Mouse (Mus musculus): Measurements from ENCODE around the gene Amd1. TPM values are rescaled to one million over a fixed set of nuclear protein-coding genes. Genes with fewer than 3 reads are reported as not detected.

The Amd1 gene
- total RNA-seq (2022): 100 to 1,000 TPM in 3 of 4 experiments, 10 to 100 TPM in 1; 87.6 to 131 (median 118) TPM

DNA sequence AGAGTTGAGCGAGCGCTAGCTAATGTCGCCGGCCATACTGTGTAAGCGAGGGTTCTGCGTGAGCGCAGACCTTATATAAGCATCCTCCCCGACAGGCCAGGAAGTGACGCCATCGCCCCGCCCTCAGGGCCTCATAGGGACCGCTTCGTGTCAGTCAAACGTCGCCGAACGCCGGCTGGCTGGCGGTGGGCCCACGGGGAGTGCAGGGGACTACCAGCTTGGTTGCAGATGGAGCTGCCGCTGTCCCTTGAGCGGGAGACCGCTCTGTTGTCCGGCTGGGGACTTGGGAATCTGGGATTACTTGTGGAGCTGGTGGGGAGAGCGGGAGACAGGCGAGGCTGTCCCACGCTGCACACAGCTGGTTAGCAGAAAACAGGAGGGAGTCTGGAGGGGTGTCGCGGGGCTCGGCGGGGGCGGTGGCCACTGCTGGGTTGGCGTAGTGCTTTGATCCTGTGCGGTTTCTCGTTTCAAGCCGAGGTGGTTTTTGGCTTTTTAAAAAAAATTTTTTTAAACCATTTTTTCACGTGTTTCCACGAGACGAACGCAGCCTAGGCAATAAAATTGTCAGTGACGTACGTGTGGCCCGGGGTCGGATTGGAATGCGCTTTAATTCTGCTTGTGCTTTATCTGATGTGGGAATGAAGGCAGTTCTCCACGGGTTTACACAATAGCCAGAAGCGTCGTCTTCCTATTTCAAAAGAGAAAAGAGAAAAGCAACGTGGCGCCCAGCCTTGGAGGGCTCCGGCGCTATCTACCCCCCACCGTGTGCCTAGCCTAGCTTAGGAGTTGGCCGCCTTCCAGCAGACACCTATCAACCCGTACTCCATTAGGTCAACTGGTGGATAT is at the start of gene Amd1:
TSS of gene Amd1 (minus strand) at position 47 of the 846 bp plus-strand sequence.
- peak; percentile 100 for DNase-seq (ENCODE audit: low spot score)

GRCm38 (mm10) chr10:40351156-40351555 is 49.2 kb upstream of the Amd1 start:
- no peak for DNase-seq (ENCODE audit: low spot score)

DNA sequence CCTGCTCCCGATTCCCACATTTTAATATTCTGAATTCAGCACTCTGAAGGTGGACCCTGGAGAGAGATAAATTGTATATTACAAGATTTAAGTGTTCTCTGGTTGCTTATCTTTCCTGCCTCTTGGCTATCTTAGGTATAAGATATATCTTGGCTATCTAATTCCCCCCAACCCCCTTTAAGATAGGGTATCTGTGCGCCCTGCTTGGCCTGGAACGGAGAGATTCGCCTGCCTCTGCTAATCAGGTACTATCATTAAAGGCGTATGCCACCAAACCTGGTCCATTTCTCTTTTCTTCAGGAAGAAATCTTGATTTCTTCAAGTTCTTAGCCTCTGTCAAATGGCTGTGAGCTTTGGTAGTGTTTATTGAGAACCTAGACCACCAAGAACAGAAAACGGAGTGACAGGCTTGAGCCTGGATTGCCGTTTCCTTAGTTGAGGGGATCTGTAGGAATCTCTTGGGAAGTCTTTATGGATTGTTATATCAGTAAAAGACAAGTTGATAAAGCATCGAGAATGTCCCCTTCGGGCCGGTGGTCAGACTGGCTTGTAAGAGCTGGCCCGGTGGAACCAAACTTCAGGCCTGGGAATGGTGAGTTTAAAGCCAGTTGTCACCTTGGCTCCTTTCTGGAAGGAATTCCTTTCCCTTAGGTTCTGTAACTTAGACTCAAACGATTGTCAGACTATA is 48.4 kb upstream of the Amd1 start:
- DNase-seq (ENCODE audit: low spot score): no peak

- DNase-seq (ENCODE audit: low spot score): peak; percentile 50
These were observed 47.7 kb upstream of the Amd1 start for GRCm38 (mm10) chr10:40349631-40350177.

GRCm38 (mm10) chr10:40348566-40349536 is 46.9 kb upstream of the Amd1 start:
- DNase-seq (ENCODE audit: low spot score): peak; percentile 99

DNA sequence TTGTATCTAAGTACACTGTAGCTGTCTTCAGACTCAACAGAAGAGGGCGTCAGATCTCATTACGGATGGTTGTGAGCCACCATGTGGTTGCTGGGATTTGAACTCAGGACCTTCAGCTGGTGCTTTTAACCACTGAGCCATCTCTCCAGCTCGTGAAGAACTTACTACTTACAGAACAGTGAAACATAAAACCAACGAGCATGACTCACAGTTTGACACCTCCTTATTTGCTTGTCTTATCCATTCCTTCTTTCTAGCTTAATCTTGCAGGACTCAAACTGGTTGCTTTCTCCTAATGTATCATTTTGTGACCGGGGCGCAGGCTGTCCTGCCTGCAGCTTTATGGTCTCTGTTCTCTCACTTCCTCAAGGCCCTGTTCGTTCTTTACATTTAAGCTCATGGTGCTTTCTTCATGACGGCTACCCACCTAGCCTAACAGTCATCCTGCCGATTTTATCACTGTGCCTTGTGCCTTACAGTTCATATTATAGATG is 45.5 kb upstream of the Amd1 start:
- DNase-seq (ENCODE audit: low spot score): no peak

GRCm38 (mm10) chr10:40346776-40347403 is 44.9 kb upstream of the Amd1 start:
- no peak for DNase-seq (ENCODE audit: low spot score)

GRCm38 (mm10) chr10:40342036-40342435 is 40.0 kb upstream of the Amd1 start:
- DNase-seq (ENCODE audit: low spot score): no peak

DNA sequence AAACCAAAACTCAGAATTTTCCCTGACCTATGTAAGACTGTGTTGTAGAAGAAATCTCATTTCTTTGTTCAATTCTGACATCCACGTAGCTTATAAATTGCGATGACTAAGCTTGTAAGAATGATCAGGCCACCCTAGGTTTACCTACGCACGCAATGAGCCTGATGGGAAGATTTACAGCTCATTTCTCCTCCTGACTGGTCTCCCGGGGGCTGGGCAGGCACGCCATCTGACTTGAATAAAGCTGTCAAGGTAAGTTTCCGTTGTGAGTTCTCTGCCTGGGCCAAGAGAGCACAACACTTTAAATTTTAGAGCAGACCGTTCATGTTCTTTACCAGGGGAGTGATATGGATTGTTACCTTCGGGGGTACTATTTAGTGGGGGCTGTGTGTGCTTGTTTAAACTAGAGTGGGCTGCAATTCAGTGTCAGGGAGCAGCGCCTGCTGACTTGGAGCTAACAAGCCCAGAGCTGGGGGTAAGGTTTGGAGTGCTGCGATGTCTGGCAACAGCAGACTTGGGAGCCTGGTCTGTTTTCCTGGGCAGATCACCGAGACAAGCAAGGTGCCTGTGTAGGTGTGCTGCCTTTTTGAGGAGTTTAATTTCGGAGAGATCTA is 37.5 kb upstream of the Amd1 start, which contains the start of gene Cdk19:
TSS of gene Cdk19 (plus strand) at position 214 of the 614 bp plus-strand sequence.
- no peak for DNase-seq (ENCODE audit: low spot score)

- DNase-seq (ENCODE audit: low spot score): no peak
These were observed 30.9 kb upstream of the Amd1 start for GRCm38 (mm10) chr10:40332864-40333263.

DNA sequence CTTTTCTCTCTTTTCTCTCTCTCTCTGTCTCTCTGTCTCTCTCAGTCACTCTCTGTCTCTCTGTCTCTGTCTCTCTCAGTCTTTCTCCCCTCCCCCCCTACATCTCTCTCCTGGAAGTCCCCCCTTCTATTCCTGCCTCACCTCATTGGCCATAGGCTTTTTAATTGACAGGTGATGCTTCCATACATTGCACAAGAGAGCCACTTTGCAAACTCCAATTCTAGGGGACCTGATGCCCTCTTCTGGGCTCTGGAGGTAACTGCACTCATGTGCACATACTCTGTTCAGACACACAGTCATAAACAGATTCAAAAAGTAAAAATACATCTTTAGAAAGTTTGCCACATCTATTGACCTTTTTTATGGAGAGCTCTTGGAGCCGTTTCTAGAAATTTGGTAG is 28.3 kb upstream of the Amd1 start:
- no peak for DNase-seq (ENCODE audit: low spot score)

- peak; percentile 87 for DNase-seq (ENCODE audit: low spot score)
These were observed 26.1 kb upstream of the Amd1 start for GRCm38 (mm10) chr10:40328004-40328551.

DNA sequence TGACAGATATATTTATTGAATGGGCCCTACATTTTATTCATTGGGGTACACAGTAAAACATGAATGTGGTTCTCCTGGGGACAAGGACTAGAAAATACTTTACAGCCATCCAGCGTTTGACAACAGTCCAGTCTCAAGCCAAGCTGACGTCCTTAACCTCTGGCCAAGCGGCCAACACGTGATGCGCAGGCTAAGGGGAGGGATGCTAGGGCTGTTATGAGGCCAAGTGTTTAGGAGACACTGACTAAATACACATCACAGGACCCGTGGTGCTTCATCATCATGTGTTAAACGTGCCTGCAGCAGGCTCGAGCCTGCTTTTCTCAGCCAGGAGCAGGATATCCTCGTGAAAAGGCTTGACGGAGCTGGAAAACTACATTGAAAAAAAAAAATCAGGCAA is 18.3 kb upstream of the Amd1 start:
- DNase-seq (ENCODE audit: low spot score): peak; percentile 25

GRCm38 (mm10) chr10:40316841-40317585 is 15.0 kb upstream of the Amd1 start:
- no peak for DNase-seq (ENCODE audit: low spot score)

DNA sequence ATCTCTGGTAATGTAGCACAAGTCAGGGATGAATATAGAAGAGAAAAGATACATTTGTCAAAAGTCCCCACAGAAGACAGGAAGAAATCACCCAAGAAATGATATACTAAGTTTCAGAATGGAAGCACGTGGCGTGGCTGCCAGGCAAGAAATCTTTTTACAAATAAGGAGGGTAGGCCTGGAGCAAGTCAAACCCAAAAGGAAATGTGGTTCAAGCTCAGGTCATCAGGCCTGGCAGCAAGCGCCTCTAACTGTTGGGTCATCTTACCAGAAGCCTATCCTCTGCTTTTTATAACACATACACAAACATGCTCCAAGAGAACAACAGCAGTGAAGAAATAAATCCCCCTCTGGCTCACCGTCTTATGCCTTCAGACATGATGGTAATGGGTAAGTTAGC is 10.8 kb upstream of the Amd1 start:
- DNase-seq (ENCODE audit: low spot score): no peak

- DNase-seq (ENCODE audit: low spot score): no peak
These were observed 8.1 kb upstream of the Amd1 start for GRCm38 (mm10) chr10:40309884-40310635.

GRCm38 (mm10) chr10:40307826-40308583 is 6.0 kb upstream of the Amd1 start:
- no peak for DNase-seq (ENCODE audit: low spot score)

GRCm38 (mm10) chr10:40305989-40306388 is 4.0 kb upstream of the Amd1 start:
- DNase-seq (ENCODE audit: low spot score): no peak
